In the genomic region with DNA sequence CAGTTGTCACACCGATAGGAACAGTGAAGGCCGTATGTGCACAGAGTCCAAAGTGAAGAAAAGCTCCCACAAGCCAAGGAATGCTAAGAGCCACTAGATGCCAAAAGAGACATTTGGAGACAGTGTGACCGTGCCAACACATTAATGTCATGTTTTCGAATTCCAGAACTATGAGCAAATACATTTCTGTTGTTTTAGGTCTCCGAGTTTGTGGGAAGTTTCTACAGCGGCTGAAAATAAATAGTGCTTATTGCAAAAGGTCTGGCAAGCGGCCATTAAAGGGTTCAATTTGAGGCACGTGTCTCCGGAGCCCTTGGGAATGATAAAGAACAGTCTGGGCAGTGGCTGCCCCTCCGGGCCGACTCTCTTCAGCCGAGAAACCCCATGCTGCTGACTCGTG, we compare ENCODE assay signal across 10 mouse cellular contexts. TPM values are rescaled to one million over a fixed set of nuclear protein-coding genes. Genes with fewer than 3 reads are reported as not detected.
DNase-seq lines count a peak whose midpoint lies in the region; ATAC-seq and TF ChIP-seq lines count a peak whose summit lies in the region.
"Had no signal": no experiment of that assay in that cellular context is flagged by ENCODE, and none has a peak within 500 bp of the region (broad histone marks: within the 10 kb centered on the region; RNA-seq: fewer than 3 reads in every experiment).

No protein-coding gene starts in this region.

- H3K4me1 ChIP-seq in liver, postnatal 0 days (ENCODE audit: insufficient read depth): no peaks in the 10 kb centered on the region
- H3K4me1 ChIP-seq in liver, embryonic 11.5 days (replicated peaks; ENCODE audit: control insufficient read depth, insufficient read depth, low read length): no peaks in the 10 kb centered on the region
- 0 out of 2 replicates have a peak, but pooled peaks cover under 1% of the 10 kb centered on the region for H3K4me1 ChIP-seq in kidney, adult 2 months (ENCODE audit: control insufficient read depth, insufficient read depth, low read length)
- H3K4me1 ChIP-seq: limb, embryonic 15.5 days had no signal

- peak; percentile 52 for DNase-seq in liver, postnatal 0 days
- no peak for DNase-seq in liver, embryonic 11.5 days (ENCODE audit: low spot score)
- DNase-seq in gastrocnemius, adult 18-20 months (ENCODE audit: low spot score): peak; percentile 77
- peak; percentile 35 for DNase-seq in kidney, adult 2 months
- DNase-seq in lung, postnatal 4 days: peak; percentile 62 to 69
- DNase-seq in thymus, postnatal 10 days (ENCODE audit: low spot score in 2 of 2): no peak
- no peak for DNase-seq in yolk sac, embryonic 10.5 days (ENCODE audit: low spot score)
- DNase-seq in layer of hippocampus, adult 11-12 months (ENCODE audit: low spot score): no peak

- no peaks in the 10 kb centered on the region for H3K27me3 ChIP-seq in liver, postnatal 0 days (ENCODE audit: insufficient read depth, low read length)
- no peaks in the 10 kb centered on the region for H3K27me3 ChIP-seq in liver, embryonic 11.5 days (replicated peaks; ENCODE audit: control insufficient read depth, insufficient read depth, low read length)
- H3K27me3 ChIP-seq in kidney, adult 2 months (replicated peaks; ENCODE audit: control insufficient read depth, insufficient read depth, low read length): no peaks in the 10 kb centered on the region
- H3K27me3 ChIP-seq: limb, embryonic 15.5 days had no signal

- no peak for TF ChIP-seq POLR2A in kidney, adult 2 months (IDR thresholded peaks at IDR 0.05; ENCODE audit: low read depth, low read length)

- H3K9ac ChIP-seq in liver, postnatal 0 days (replicated peaks): no peak overlapping the region
- no peak overlapping the region for H3K9ac ChIP-seq in liver, embryonic 11.5 days (ENCODE audit: low read depth, low read length)
- H3K9ac ChIP-seq: limb, embryonic 15.5 days had no signal

- peak overlapping the region; percentile 19; the same call in 1 of the 2 replicates for H3K4me2 ChIP-seq in liver, postnatal 0 days (ENCODE audit: low read depth, low read length)
- H3K4me2 ChIP-seq in liver, embryonic 11.5 days: no peak overlapping the region
- H3K4me2 ChIP-seq: limb, embryonic 15.5 days had no signal

- ATAC-seq in liver, postnatal 0 days: peak; percentile 58; the same call in 1 of the 2 replicates
- no peak for ATAC-seq in liver, embryonic 11.5 days (replicated peaks; ENCODE audit: low FRiP score)

- no peaks in the 10 kb centered on the region for H3K36me3 ChIP-seq in liver, postnatal 0 days (replicated peaks; ENCODE audit: insufficient read depth, low read length)
- no peaks in the 10 kb centered on the region for H3K36me3 ChIP-seq in liver, embryonic 11.5 days (ENCODE audit: control insufficient read depth, insufficient read depth, low read length)
- H3K36me3 ChIP-seq in kidney, adult 2 months (ENCODE audit: control insufficient read depth, insufficient read depth, low read length): no peaks in the 10 kb centered on the region
- H3K36me3 ChIP-seq: G1E; limb, embryonic 15.5 days had no signal

- no peak for TF ChIP-seq CTCF in liver, postnatal 0 days (IDR thresholded peaks at IDR 0.05; ENCODE audit: low read depth)
- TF ChIP-seq CTCF in kidney, adult 2 months (conservative IDR thresholded peaks at IDR 0.05; ENCODE audit: insufficient read depth, insufficient read length, low read depth, low read length): no peak

- H3K9me3 ChIP-seq in liver, postnatal 0 days (ENCODE audit: low read length): no peaks in the 10 kb centered on the region
- no peaks in the 10 kb centered on the region for H3K9me3 ChIP-seq in liver, embryonic 11.5 days (ENCODE audit: control insufficient read depth, low read length)
- H3K9me3 ChIP-seq: G1E; limb, embryonic 15.5 days had no signal

- WGBS in liver, postnatal 0 days (ENCODE audit: insufficient replicate concordance): 60% methylated on average over 13 of the region's 13 CpGs
- WGBS in liver, embryonic 11.5 days: 82% methylated on average over 13 of the region's 13 CpGs
- 73% methylated on average over 13 of the region's 13 CpGs for WGBS in kidney, adult 2 months

- H3K4me3 ChIP-seq in liver, postnatal 0 days (ENCODE audit: low read depth, low read length): no peak overlapping the region
- H3K4me3 ChIP-seq in liver, embryonic 11.5 days (ENCODE audit: low read depth, low read length): no peak overlapping the region
- no peak overlapping the region for H3K4me3 ChIP-seq in kidney, adult 2 months (ENCODE audit: insufficient read depth, low read depth, low read length)
- H3K4me3 ChIP-seq: limb, embryonic 15.5 days had no signal

- no peak for TF ChIP-seq EP300 in liver, postnatal 0 days (IDR thresholded peaks at IDR 0.05; ENCODE audit: low read depth)

- no peak overlapping the region for H3K27ac ChIP-seq in liver, postnatal 0 days (ENCODE audit: low read depth)
- H3K27ac ChIP-seq in liver, embryonic 11.5 days (ENCODE audit: low read depth, low read length): no peak overlapping the region
- H3K27ac ChIP-seq in kidney, adult 2 months (ENCODE audit: insufficient read depth, low read depth, low read length): no peak overlapping the region
- H3K27ac ChIP-seq: limb, embryonic 15.5 days had no signal

RNA-seq across cellular contexts. Expression of a gene that starts 37.9 kb away (rescaled TPM):
- 3.4 and 3.9 TPM in 2 replicates for polyA plus RNA-seq in liver, postnatal 0 days (2015; fragmentation: Nextera tagmentation; extraction: Ambion mirVana)
- 10.5 and 11.4 TPM in 2 replicates for polyA plus RNA-seq in liver, embryonic 11.5 days (2014; fragmentation: Nextera tagmentation; extraction: Ambion mirVana)
- total RNA-seq in gastrocnemius, adult 18-20 months (2021): 10 to 100 TPM; 14.1 to 14.3 TPM
- 5.5 and 7.5 TPM in 2 replicates for polyA plus RNA-seq in kidney, adult 2 months (2012; rRNA removed)

Comparison
In these comparisons a context has a peak if more than half of its experiments do, and no peak if none do; other contexts are left out.
1. DNase-seq: peak in liver, postnatal 0 days (single experiment), gastrocnemius, adult 18-20 months (single experiment), kidney, adult 2 months (single experiment) and lung, postnatal 4 days (2 of 2); none in liver, embryonic 11.5 days (single experiment), thymus, postnatal 10 days (0 of 2), yolk sac, embryonic 10.5 days (single experiment) and layer of hippocampus, adult 11-12 months (single experiment).